Mouse (Mus musculus) lung, adult 2 months (tissue): ENCODE results near the gene Mgat1.

Experiments
- CTCF ChIP-seq: fragments of 200-500 bp; IDR thresholded peaks from 2 replicates; pipeline ENCODE4 v1.5.1; 2011; ENCODE audit warnings: mild to moderate bottlenecking, low read length, control low read depth; ENCODE audit not compliant: insufficient read depth
- POLR2A ChIP-seq: fragments of 200-500 bp; IDR thresholded peaks from 2 replicates; pipeline ENCODE4 v1.6.1; 2011; ENCODE audit warnings: low read depth, mild to moderate bottlenecking, control low read depth, low read length, borderline replicate concordance; ENCODE audit errors: extremely low read depth

- TF ChIP-seq POLR2A (no peak), CTCF (no peak)
Observed at GRCm38 (mm10) chr11:49253035-49253434, 9.0 kb downstream of the Mgat1 start.
